ENCODE assay signal across 8 mouse cellular contexts in genomic region chr17:94750136-94750729, GRCm38 (mm10). TPM values are rescaled to one million over a fixed set of nuclear protein-coding genes. Genes with fewer than 3 reads are reported as not detected.
A peak's percentile ranks its signal among the peaks of the same experiment; 100 is the strongest.
DNase-seq lines count a peak whose midpoint lies in the region; ATAC-seq lines count a peak whose summit lies in the region.

No protein-coding gene starts in this region.

- DNase-seq in heart, adult 9 months (ENCODE audit: low spot score in 2 of 2) = no peak
- peak; percentile 9 for DNase-seq in NIH3T3 (ENCODE audit: low read depth)
- DNase-seq in adrenal gland, adult 18-20 months (ENCODE audit: low spot score in 2 of 2) = no peak
- no peak for DNase-seq in urinary bladder, postnatal 4 days (ENCODE audit: low spot score in 2 of 2)
- DNase-seq in layer of hippocampus, postnatal 14 days (ENCODE audit: low spot score in 2 of 2) = no peak

- peaks cover 0 to 13% of the 10 kb centered on the region in 2 experiments; a peak in 3 of 4 replicates for H3K4me1 ChIP-seq in heart, embryonic 14.5 days (ENCODE audit: control insufficient read depth in 2 of 2, insufficient read depth in 2 of 2, low read length in 2 of 2)
- H3K4me1 ChIP-seq in forebrain, embryonic 15.5 days = peaks cover 32% of the 10 kb centered on the region

- H3K9me3 ChIP-seq in heart, embryonic 14.5 days (ENCODE audit: control insufficient read depth, low read length) = no peaks in the 10 kb centered on the region
- H3K9me3 ChIP-seq in forebrain, embryonic 15.5 days = no peaks in the 10 kb centered on the region

- H3K27ac ChIP-seq in heart, embryonic 14.5 days (replicated peaks in 1 of 2; ENCODE audit: control insufficient read depth in 1 of 2, insufficient read depth in 1 of 2, low read depth in 2 of 2, low read length in 2 of 2) = peak overlapping the region; percentile 63 to 96; a peak in 3 of 4 replicates
- H3K27ac ChIP-seq in forebrain, embryonic 15.5 days (replicated peaks) = peak overlapping the region; percentile 96
- peak overlapping the region; percentile 75 for H3K27ac ChIP-seq in macrophage

- H3K4me2 ChIP-seq in heart, embryonic 14.5 days (ENCODE audit: low read length) = peak overlapping the region; percentile 77
- H3K4me2 ChIP-seq in forebrain, embryonic 15.5 days (replicated peaks) = peak overlapping the region; percentile 65

- 0 out of 2 replicates have a peak, but pooled peaks have one; percentile 15 for ATAC-seq in heart, embryonic 14.5 days (ENCODE audit: insufficient number of reproducible peaks, insufficient read depth, low FRiP score, low read depth)
- no peak; the same call in 1 of the 2 replicates for ATAC-seq in forebrain, embryonic 15.5 days (replicated peaks)

- WGBS in heart, embryonic 14.5 days = 1% methylated on average over 22 of the region's 22 CpGs
- 2% methylated on average over 22 of the region's 22 CpGs for WGBS in forebrain, embryonic 15.5 days
- 1% methylated on average over 22 of the region's 22 CpGs for WGBS in macrophage (ENCODE audit: missing documents)

- 0 out of 2 replicates have a peak, but pooled peaks cover 3% of the 10 kb centered on the region for H3K36me3 ChIP-seq in heart, embryonic 14.5 days (ENCODE audit: control insufficient read depth, insufficient read depth, low read length)
- H3K36me3 ChIP-seq in forebrain, embryonic 15.5 days = no peaks in the 10 kb centered on the region
- no peaks in the 10 kb centered on the region for H3K36me3 ChIP-seq in macrophage (ENCODE audit: inconsistent target)

- no peaks in the 10 kb centered on the region for H3K27me3 ChIP-seq in heart, embryonic 14.5 days (ENCODE audit: control insufficient read depth, insufficient read depth, low read length)
- H3K27me3 ChIP-seq in forebrain, embryonic 15.5 days = no peaks in the 10 kb centered on the region

- peak overlapping the region; percentile 83 for H3K9ac ChIP-seq in heart, embryonic 14.5 days (ENCODE audit: low read length)
- peak overlapping the region; percentile 72 for H3K9ac ChIP-seq in forebrain, embryonic 15.5 days (replicated peaks)

- H3K4me3 ChIP-seq in heart, embryonic 14.5 days (ENCODE audit: control insufficient read depth in 1 of 2, insufficient read depth in 1 of 2, low read depth in 1 of 2, low read length in 2 of 2) = peak overlapping the region; percentile 65 to 71
- peak overlapping the region; percentile 66 for H3K4me3 ChIP-seq in forebrain, embryonic 15.5 days
- peak overlapping the region; percentile 90 for H3K4me3 ChIP-seq in macrophage (ENCODE audit: inconsistent target)

- H3K79me2 ChIP-seq in macrophage (ENCODE audit: inconsistent target) = peaks cover 35% of the 10 kb centered on the region

RNA-seq across cellular contexts. Expression of gene Mettl4, which starts 0.4 kb away (rescaled TPM):
- 15.7 and 18.5 TPM in 2 replicates for polyA plus RNA-seq in heart, embryonic 14.5 days (2014; fragmentation: Nextera tagmentation; extraction: Ambion mirVana)
- 28.3 and 30.9 TPM in 2 replicates for polyA plus RNA-seq in forebrain, embryonic 15.5 days (2015; fragmentation: Nextera tagmentation; extraction: Ambion mirVana)
- total RNA-seq in macrophage (2018; cell fraction: chromatin; rRNA removed) = 10 to 100 TPM in 14 of 26 experiments, 1 to 10 TPM in 12; 3.0 to 29.2 (median 10.8) TPM
- total RNA-seq in macrophage (2018; cell fraction: cytosol; rRNA removed) = 10 to 100 TPM in 14 of 26 experiments, 1 to 10 TPM in 12; 5.6 to 12.5 (median 10.3) TPM
- 10 to 100 TPM in 16 of 26 experiments, 1 to 10 TPM in 10; 4.5 to 30.8 (median 11.3) TPM for total RNA-seq in macrophage (2018; cell fraction: nucleus; rRNA removed)
- 6.1 to 7.8 TPM (median 6.9 TPM) in 3 replicates for polyA plus RNA-seq in macrophage (2018)
- total RNA-seq in adrenal gland, adult 18-20 months (2021) = 10 to 100 TPM; 10.5 to 14.3 TPM
- 10 to 100 TPM; 14.2 to 16.2 TPM for total RNA-seq in layer of hippocampus, postnatal 14 days (2021)
